Mouse (Mus musculus): Measurements from ENCODE around the gene Kcnc3.

GRCm38 (mm10) chr7:44547041-44547440 is 43.4 kb upstream of the Kcnc3 start:
- TF ChIP-seq CTCF (IDR thresholded peaks at IDR 0.05), result no peak
- no peak for TF ChIP-seq EP300 (IDR thresholded peaks at IDR 0.05)

Measured in lung, postnatal 0 days (tissue).